Mouse (Mus musculus) midbrain, embryonic 10.5 days (tissue): ENCODE data around the gene Nt5c. TPM values are rescaled to one million over a fixed set of nuclear protein-coding genes. Genes with fewer than 3 reads are reported as not detected.

Experiments used
- microRNA-seq: library from miRNA; unstranded; fragments of <30 nt; microRNA quantifications from one replicate; pipeline ENCODE4, GENCODE M21; 2017
- polyA plus RNA-seq: library from polyadenylated mRNA; unstranded; fragments of >200 nt; fragmentation: Nextera tagmentation; extraction: Ambion mirVana; gene quantifications from 2 replicates; pipeline ENCODE4 v1.2.1, GENCODE M21; 2016

The Nt5c gene
- polyA plus RNA-seq, 1 experiment from 2014 or later = 87.7 TPM

Small RNAs within 50 kb of the gene (microRNA-seq; reads per million reads assigned to microRNA genes)
- 1.2 reads per million for gene Mir3968

Other genes with a start within 250 kb of the Nt5c start
- gene Grin2c, start 224.6 kb downstream of the Nt5c start, polyA plus RNA-seq = 0.02 and 0.06 TPM in 2 replicates
- gene Fdxr, start 214.8 kb downstream of the Nt5c start, polyA plus RNA-seq = 16.7 and 19.8 TPM in 2 replicates
- 0.22 and 0.37 TPM in 2 replicates for gene Fads6, start 194.2 kb downstream of the Nt5c start, polyA plus RNA-seq
- not detected in 2 replicates for gene Otop2, start 184.7 kb downstream of the Nt5c start, polyA plus RNA-seq
- not detected in 2 replicates for gene Ush1g, start 169.8 kb downstream of the Nt5c start, polyA plus RNA-seq
- 0.37 and 0.42 TPM in 2 replicates for gene Otop3, start 157.1 kb downstream of the Nt5c start, polyA plus RNA-seq
- 12.1 and 18.1 TPM in 2 replicates for gene Hid1, start 124.1 kb downstream of the Nt5c start, polyA plus RNA-seq
- 16.1 and 19.7 TPM in 2 replicates for gene Cdr2l, start 109.9 kb downstream of the Nt5c start, polyA plus RNA-seq
- 256 and 270 TPM in 2 replicates for gene Mrpl58, start 88.1 kb downstream of the Nt5c start, polyA plus RNA-seq
- 926 and 929 TPM in 2 replicates for gene Atp5h, start 71.9 kb downstream of the Nt5c start, polyA plus RNA-seq
- gene Kctd2, start 71.7 kb downstream of the Nt5c start, polyA plus RNA-seq = 9.9 and 18.8 TPM in 2 replicates
- 0.14 and 0.15 TPM in 2 replicates for gene Trim80, start 51.3 kb downstream of the Nt5c start, polyA plus RNA-seq
- gene Slc16a5, start 29.4 kb downstream of the Nt5c start, polyA plus RNA-seq = 0.11 and 0.17 TPM in 2 replicates
- gene Armc7, start 16.2 kb downstream of the Nt5c start, polyA plus RNA-seq = 6.6 and 9.4 TPM in 2 replicates
- 780 and 877 TPM in 2 replicates for gene Jpt1, start 22.5 kb upstream of the Nt5c start, polyA plus RNA-seq
- 1,440 and 1,519 TPM in 2 replicates for gene Sumo2, start 44.4 kb upstream of the Nt5c start, polyA plus RNA-seq
- 229 and 265 TPM in 2 replicates for gene Nup85, start 72.6 kb upstream of the Nt5c start, polyA plus RNA-seq
- 106 and 107 TPM in 2 replicates for gene Mrps7, start 112.1 kb upstream of the Nt5c start, polyA plus RNA-seq
- 34.1 and 35.4 TPM in 2 replicates for gene Gga3, start 112.2 kb upstream of the Nt5c start, polyA plus RNA-seq
- gene Mif4gd, start 121.1 kb upstream of the Nt5c start, polyA plus RNA-seq = 18.5 and 20.6 TPM in 2 replicates
- gene Slc25a19, start 136.4 kb upstream of the Nt5c start, polyA plus RNA-seq = 24.9 and 25.8 TPM in 2 replicates
- gene Grb2, start 216.7 kb upstream of the Nt5c start, polyA plus RNA-seq = 81.7 and 88.3 TPM in 2 replicates